Mouse (Mus musculus) heart, postnatal 0 days (tissue): ENCODE measurements at regions not wholly inside any gene's neighbourhood (a gene's known extent, or its start where the extent isn't known, plus 50 kb on each side); places are given as distances from the start of the nearest gene placed in this dataset.
"Not testable (repeated sequence)": the region's sequence is repeated elsewhere in the genome, so short reads cannot be mapped to it uniquely, and the experiment has no call there.

ENCODE experiments used
- ATAC-seq: fragments of 200-750 bp; cut with Nextera tagmentation; 2 replicates; pipeline ENCODE4 v1.8.0; 2017; ENCODE audit warnings: low read depth, moderate number of reproducible peaks, moderate library complexity; ENCODE audit not compliant: insufficient read depth
- DNase-seq: peaks from one replicate; pipeline ENCODE4 v3.0.0-alpha.2; 2016; ENCODE audit warnings: low spot score
- H3K27ac ChIP-seq: fragments of 300-500 bp; sonication (generic); 2 replicates; pipeline ENCODE4 v1.5.1; 2014; ENCODE audit warnings: low read depth, mild to moderate bottlenecking
- H3K27me3 ChIP-seq: fragments of 300-500 bp; sonication (generic); 2 replicates; pipeline ENCODE4 v1.6.1; 2014; ENCODE audit warnings: low read length, mixed read lengths; ENCODE audit not compliant: control insufficient read depth, insufficient read depth
- H3K36me3 ChIP-seq: fragments of 300-500 bp; sonication (generic); replicated peaks from 2 replicates; pipeline ENCODE4 v1.6.1; 2014; ENCODE audit warnings: low read length, mixed read lengths; ENCODE audit not compliant: control insufficient read depth, insufficient read depth
- H3K4me1 ChIP-seq: fragments of 300-500 bp; sonication (generic); 2 replicates; pipeline ENCODE4 v1.6.1; 2014; ENCODE audit warnings: antibody characterized with exemption; ENCODE audit not compliant: control insufficient read depth, insufficient read depth
- H3K4me2 ChIP-seq: fragments of 300-500 bp; sonication (generic); 2 replicates; pipeline ENCODE4 v1.6.1; 2014; ENCODE audit warnings: low read depth, mild to moderate bottlenecking, low read length, moderate library complexity
- H3K4me3 ChIP-seq: fragments of 300-500 bp; sonication (generic); 2 replicates; pipeline ENCODE4 v1.5.1; 2014; ENCODE audit warnings: low read depth, low read length
- H3K9ac ChIP-seq: fragments of 300-500 bp; sonication (generic); replicated peaks from 2 replicates; pipeline ENCODE4 v1.6.1; 2014; ENCODE audit warnings: low read depth, low read length, mixed read lengths
- H3K9me3 ChIP-seq: fragments of 300-500 bp; sonication (generic); replicated peaks from 2 replicates; pipeline ENCODE4 v1.6.1; 2016; ENCODE audit warnings: low read length; ENCODE audit not compliant: control insufficient read depth
- CTCF ChIP-seq: IDR thresholded peaks from 2 replicates; pipeline ENCODE4 v1.5.1; 2016; ENCODE audit warnings: antibody characterized with exemption, control low read depth, low read depth
- EP300 ChIP-seq: IDR thresholded peaks from 2 replicates; pipeline ENCODE4 v1.6.1; 2016; ENCODE audit warnings: antibody characterized with exemption, low read depth
- WGBS: fragments of 180-500 bp; shearing (Covaris S2); extraction: QIAGEN DNeasy Blood & Tissue Kit; methylation state at CpG from one replicate; pipeline ENCODE4 v1.1.7; 2014; 5-methylcytosine and 5-hydroxymethylcytosine counted together

- H3K27ac ChIP-seq, result no peak overlapping the region; the same call in 1 of the 2 replicates
- no peak overlapping the region for H3K9ac ChIP-seq
- H3K36me3 ChIP-seq, result no peaks in the 10 kb centered on the region
- ATAC-seq (no peak), DNase-seq (no peak)
- H3K4me1 ChIP-seq, result no peaks in the 10 kb centered on the region
- no peak overlapping the region for H3K4me3 ChIP-seq
- H3K9me3 ChIP-seq, result no peaks in the 10 kb centered on the region
- H3K27me3 ChIP-seq, result no peaks in the 10 kb centered on the region
- no peak overlapping the region for H3K4me2 ChIP-seq
- 77% methylated on average over 2 of the region's 2 CpGs for WGBS
- TF ChIP-seq EP300 (no peak), CTCF (no peak)
Observed at GRCm38 (mm10) chr17:52315879-52316278, 286.6 kb upstream of the Kcnh8 start.

- H3K9me3 ChIP-seq, result not testable (repeated sequence)
Observed at GRCm38 (mm10) chr17:52315456-52315855, 287.1 kb upstream of the Kcnh8 start.

DNA sequence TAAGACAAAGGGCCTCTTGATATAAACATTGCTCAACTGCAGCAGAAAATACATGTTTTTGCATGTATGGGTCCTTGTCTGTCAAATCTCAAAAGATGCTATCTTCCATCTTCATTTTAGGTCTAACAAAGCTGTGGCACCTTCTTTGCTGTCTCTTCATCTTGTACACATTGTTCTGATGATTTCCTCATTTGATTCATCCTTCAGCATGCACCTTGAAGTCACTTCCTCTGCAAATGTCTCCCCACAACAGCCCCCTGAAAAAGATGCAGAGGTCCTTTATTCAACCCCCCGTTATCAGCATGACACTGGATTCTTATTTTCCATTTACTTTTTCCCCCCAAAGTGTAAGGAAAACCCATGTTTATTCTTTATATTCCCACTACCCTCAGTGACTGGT is 290.5 kb upstream of the Kcnh8 start:
- ATAC-seq (no peak), DNase-seq (no peak)
- Histone ChIP-seq H3K9me3 (no peaks in the 10 kb centered on the region), H3K4me1 (no peaks in the 10 kb centered on the region), H3K36me3 (no peaks in the 10 kb centered on the region), H3K27ac (no peak overlapping the region; the same call in 1 of the 2 replicates), H3K27me3 (no peaks in the 10 kb centered on the region), H3K4me3 (no peak overlapping the region), H3K4me2 (no peak overlapping the region), H3K9ac (no peak overlapping the region)
- WGBS, result 63% methylated on average over 1 of the region's 1 CpGs
- TF ChIP-seq CTCF (no peak), EP300 (no peak)

More at GRCm38 (mm10) chr17:52315456-52315855, 287.1 kb upstream of the Kcnh8 start:
- H3K9ac ChIP-seq, H3K27me3 ChIP-seq, H3K4me2 ChIP-seq, H3K4me3 ChIP-seq, DNase-seq, H3K4me1 ChIP-seq, H3K27ac ChIP-seq, ATAC-seq, H3K36me3 ChIP-seq: not testable (repeated sequence)
- 18% methylated on average over 1 of the region's 2 CpGs for WGBS

DNA sequence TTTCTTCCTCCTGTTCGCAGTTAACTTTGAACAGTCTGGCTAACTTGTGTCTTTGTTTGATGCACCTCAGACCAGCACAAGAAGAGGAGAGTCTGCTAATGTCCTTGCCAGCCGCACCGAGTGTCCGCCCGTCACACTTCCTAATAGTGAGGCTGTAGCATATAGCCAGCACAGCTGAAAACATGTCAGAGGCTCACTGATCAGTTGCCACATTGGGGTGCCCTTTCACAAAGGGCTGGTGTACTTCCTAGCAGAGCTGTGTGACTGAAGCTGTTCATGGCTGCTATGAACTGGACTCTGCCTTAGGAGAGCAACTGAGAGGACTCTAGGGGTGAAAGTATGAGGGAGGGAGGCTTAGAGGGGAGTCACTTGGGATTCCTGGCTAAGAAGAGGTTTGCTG is 293.7 kb upstream of the Kcnh8 start:
- Histone ChIP-seq H3K4me1 (no peaks in the 10 kb centered on the region), H3K9me3 (no peaks in the 10 kb centered on the region), H3K9ac (no peak overlapping the region), H3K4me2 (no peak overlapping the region), H3K27ac (no peak overlapping the region), H3K27me3 (no peaks in the 10 kb centered on the region), H3K36me3 (no peaks in the 10 kb centered on the region), H3K4me3 (no peak overlapping the region)
- no peak for ATAC-seq
- TF ChIP-seq EP300 (no peak), CTCF (no peak)
- DNase-seq, result no peak
- WGBS, result 92% methylated on average over 5 of the region's 5 CpGs

DNA sequence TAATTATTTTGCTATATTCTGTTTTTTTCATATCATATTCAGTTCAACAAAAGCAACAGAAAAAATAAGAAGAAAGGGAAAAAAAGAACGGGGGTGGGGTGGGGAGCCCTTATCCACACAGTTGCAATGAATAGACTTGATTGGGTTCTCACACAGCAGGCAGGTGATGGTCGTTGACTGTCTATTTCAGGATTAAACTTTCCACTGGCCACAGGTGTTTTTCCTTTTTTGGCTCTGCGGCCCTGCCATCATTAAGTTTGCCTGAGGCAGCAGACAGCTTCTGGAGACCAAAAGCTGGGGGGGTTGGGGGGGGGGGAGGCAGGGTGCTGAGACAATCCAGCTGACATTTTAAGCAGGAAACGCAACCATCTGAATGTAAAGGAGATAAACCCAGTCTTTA is 298.4 kb upstream of the Kcnh8 start:
- H3K9ac ChIP-seq, result no peak overlapping the region
- no peak for TF ChIP-seq EP300
- no peak for TF ChIP-seq CTCF
- DNase-seq (no peak), ATAC-seq (no peak)
- no peak overlapping the region for H3K4me3 ChIP-seq
- H3K27ac ChIP-seq, result no peak overlapping the region; the same call in 1 of the 2 replicates
- no peak overlapping the region for H3K4me2 ChIP-seq
- H3K27me3 ChIP-seq, result no peaks in the 10 kb centered on the region
- H3K4me1 ChIP-seq, result no peaks in the 10 kb centered on the region
- 55% methylated on average over 4 of the region's 4 CpGs for WGBS
- no peaks in the 10 kb centered on the region for H3K36me3 ChIP-seq
- H3K9me3 ChIP-seq, result no peaks in the 10 kb centered on the region

- 77% methylated on average over 4 of the region's 4 CpGs for WGBS
- DNase-seq (no peak), ATAC-seq (no peak)
- Histone ChIP-seq H3K9me3 (no peaks in the 10 kb centered on the region), H3K9ac (no peak overlapping the region), H3K27me3 (no peaks in the 10 kb centered on the region), H3K4me2 (no peak overlapping the region), H3K4me1 (no peaks in the 10 kb centered on the region), H3K27ac (no peak overlapping the region), H3K4me3 (no peak overlapping the region), H3K36me3 (no peaks in the 10 kb centered on the region)
- TF ChIP-seq EP300 (no peak), CTCF (no peak)
Observed at GRCm38 (mm10) chr17:52303320-52303719, 299.2 kb upstream of the Kcnh8 start.
